Mouse (Mus musculus): Measurements from ENCODE around the gene Sfswap. TPM values are rescaled to one million over a fixed set of nuclear protein-coding genes. Genes with fewer than 3 reads are reported as not detected.
A peak's percentile ranks its signal among the peaks of the same experiment; 100 is the strongest.

The Sfswap gene
- polyA plus RNA-seq, 1 experiment = 160 TPM

- peak; percentile 30 to 66 for DNase-seq (ENCODE audit: extremely low spot score in 1 of 2, low spot score in 1 of 2)
These were observed 23.7 kb downstream of the Sfswap start for GRCm38 (mm10) chr5:129524751-129525150.

- DNase-seq (ENCODE audit: extremely low spot score in 1 of 2, low spot score in 1 of 2) = no peak
These were observed 26.1 kb downstream of the Sfswap start for GRCm38 (mm10) chr5:129527162-129527561.

DNA sequence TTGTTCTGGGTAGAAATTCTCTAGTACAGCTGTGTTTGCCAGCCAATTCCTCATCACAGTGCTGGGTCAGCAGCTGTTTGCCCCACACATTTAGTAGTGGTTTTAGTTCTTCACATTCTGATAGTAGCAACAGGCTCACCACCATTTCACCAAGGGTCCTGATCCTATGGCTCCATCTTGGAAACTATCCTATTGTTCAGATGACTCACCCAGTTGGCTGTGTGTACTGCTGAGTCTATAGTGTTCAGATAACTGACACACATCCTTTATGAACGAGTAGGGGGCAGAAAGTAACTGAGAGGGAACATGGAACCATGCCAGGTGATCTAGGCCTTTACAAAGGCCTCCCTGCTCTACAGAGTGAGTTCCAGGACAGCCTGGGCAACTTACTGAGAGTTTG, 28.6 kb downstream of the Sfswap start:
- no peak for DNase-seq (ENCODE audit: extremely low spot score in 1 of 2, low spot score in 1 of 2)

- no peak for DNase-seq (ENCODE audit: extremely low spot score in 1 of 2, low spot score in 1 of 2)
These were observed 32.7 kb downstream of the Sfswap start for GRCm38 (mm10) chr5:129533731-129534130.

DNA sequence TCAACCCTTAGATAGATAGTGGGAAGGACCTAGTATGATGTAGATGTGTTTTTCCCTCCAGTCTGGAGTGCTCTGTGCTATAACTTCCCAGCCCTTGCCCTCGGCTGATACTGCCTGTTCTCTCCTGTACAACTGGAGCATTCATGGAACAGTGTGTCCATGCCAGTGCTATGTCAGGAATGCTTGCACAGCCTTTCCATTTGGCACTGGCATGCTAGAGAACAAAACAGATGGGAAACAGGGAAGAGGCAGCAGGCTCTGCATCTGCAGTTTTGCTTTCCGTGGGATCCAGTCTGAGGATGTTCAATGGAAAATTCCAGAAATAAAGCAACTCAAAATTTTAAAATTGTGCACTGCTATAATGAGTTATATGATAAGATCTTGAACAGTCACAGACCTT, 33.5 kb downstream of the Sfswap start:
- peak; percentile 74 to 80 for DNase-seq (ENCODE audit: extremely low spot score in 1 of 2, low spot score in 1 of 2)

GRCm38 (mm10) chr5:129535021-129535420, 34.0 kb downstream of the Sfswap start:
- DNase-seq (ENCODE audit: extremely low spot score in 1 of 2, low spot score in 1 of 2) = no peak

- no peak for DNase-seq (ENCODE audit: extremely low spot score in 1 of 2, low spot score in 1 of 2)
These were observed 34.4 kb downstream of the Sfswap start for GRCm38 (mm10) chr5:129535431-129535830.

DNA sequence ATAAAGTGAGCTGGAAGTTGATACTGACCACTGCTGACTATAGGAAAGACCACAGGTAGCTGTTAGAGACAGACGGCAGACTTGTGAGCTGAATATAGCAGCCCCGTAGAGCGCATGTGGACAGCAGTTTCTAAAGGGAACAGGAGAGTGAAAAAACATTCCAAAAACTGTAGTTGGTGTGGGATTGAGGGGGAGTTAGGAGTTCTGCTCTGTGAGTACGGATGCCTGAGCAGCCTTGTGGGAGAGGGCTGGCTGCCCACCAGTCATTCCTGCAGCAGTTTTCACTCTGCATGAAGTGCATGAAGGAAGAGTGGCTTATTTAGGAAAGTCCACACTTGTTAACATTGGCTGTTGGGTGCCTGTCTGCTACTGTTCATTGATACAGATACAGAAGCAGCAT, 37.8 kb downstream of the Sfswap start:
- peak; percentile 14 to 41 for DNase-seq (ENCODE audit: extremely low spot score in 1 of 2, low spot score in 1 of 2)

DNA sequence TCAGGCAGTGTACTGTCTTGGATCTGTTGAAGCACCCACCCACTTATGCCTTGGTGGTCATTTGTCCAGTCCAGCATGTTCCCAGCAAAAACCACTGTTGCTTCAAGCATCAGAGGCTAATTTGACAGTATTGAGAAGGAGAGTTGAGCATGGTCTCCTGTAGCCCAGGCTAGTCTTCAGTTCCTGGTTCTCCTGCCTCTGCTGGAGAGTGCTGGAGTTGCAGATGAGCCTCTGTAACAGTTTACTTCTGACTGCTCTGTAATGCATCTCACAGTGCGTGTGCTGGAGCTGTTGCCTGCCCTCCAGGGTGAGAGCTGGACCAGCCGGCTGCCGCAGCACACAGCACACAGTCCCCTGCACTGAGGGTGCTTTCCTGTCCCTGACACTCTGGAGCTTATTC, 41.2 kb downstream of the Sfswap start:
- no peak for DNase-seq (ENCODE audit: extremely low spot score in 1 of 2, low spot score in 1 of 2)

- DNase-seq (ENCODE audit: extremely low spot score in 1 of 2, low spot score in 1 of 2) = peak; percentile 27 to 75
These were observed 44.8 kb downstream of the Sfswap start for GRCm38 (mm10) chr5:129545787-129546186.

- no peak for DNase-seq (ENCODE audit: extremely low spot score in 1 of 2, low spot score in 1 of 2)
These were observed 48.7 kb downstream of the Sfswap start for GRCm38 (mm10) chr5:129549716-129550115.

GRCm38 (mm10) chr5:129550790-129551189, 49.8 kb downstream of the Sfswap start:
- no peak for DNase-seq (ENCODE audit: extremely low spot score in 1 of 2, low spot score in 1 of 2)

DNA sequence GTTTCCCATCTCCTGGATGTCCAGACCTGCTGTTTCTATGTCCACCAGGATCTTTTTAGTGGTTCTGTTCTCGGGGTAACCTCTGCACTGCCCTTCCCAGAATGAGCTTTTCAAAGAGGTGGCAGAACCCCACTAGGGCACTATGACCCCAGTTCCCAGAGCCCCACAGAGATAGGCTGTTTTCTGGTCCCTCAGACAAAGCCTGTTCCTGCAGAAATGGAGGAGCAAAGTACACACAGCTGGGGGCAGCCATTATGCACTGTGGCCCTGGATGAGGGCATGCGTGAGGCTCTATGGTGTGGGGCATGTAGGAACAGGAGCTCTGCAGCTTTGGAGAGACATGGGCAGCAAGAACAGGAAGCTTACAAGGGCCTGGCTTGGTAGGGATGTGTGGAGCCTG, 51.0 kb downstream of the Sfswap start:
- no peak for DNase-seq (ENCODE audit: extremely low spot score in 1 of 2, low spot score in 1 of 2)

GRCm38 (mm10) chr5:129553642-129554041, 52.6 kb downstream of the Sfswap start:
- DNase-seq (ENCODE audit: extremely low spot score in 1 of 2, low spot score in 1 of 2) = no peak

DNA sequence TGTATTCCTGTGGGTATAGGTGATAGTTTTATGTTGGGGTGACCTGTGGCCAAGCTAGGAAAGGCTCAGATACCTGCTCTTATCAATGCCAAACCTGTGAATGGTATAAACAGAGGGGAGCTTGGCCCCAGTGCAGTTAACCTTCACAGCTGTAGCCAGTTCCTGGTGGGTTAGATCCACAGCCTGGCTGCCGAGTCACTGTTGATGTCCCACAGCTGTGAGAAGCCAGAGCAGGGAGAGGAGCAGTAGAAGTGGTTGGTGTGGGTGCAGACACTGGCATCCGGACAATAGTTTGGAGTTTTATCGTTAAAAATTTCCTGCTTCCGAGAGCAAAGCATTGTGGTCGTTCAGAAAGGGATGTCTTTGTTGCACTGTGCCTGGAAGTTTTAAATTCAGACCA, 57.6 kb downstream of the Sfswap start:
- DNase-seq (ENCODE audit: extremely low spot score in 1 of 2, low spot score in 1 of 2) = no peak

- DNase-seq (ENCODE audit: extremely low spot score in 1 of 2, low spot score in 1 of 2) = no peak
These were observed 58.3 kb downstream of the Sfswap start for GRCm38 (mm10) chr5:129559283-129559682.

- DNase-seq (ENCODE audit: extremely low spot score in 1 of 2, low spot score in 1 of 2) = no peak
These were observed 61.3 kb downstream of the Sfswap start for GRCm38 (mm10) chr5:129562342-129562741.

DNA sequence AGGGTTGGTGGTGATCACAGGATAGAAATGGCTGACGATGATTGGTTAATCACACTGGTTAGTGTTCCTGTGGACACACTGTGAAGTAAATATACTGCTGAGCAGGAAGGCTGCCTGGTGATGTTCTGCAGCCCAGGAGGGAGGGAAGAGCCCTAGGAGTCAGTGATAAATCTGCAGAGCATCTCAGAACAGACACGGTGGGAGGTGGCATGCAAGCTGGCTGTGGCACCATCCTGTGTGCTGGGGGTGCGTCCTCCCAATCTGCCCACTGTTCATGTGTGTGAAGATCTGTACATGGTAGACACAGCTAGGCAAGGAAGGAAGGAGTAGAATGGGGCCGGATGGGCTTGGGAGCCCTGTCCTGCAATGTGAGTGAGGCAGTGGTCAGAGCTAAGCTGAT, 67.6 kb downstream of the Sfswap start:
- no peak for DNase-seq (ENCODE audit: extremely low spot score in 1 of 2, low spot score in 1 of 2)

- no peak for DNase-seq (ENCODE audit: extremely low spot score in 1 of 2, low spot score in 1 of 2)
These were observed 77.2 kb downstream of the Sfswap start for GRCm38 (mm10) chr5:129578201-129578600.

DNA sequence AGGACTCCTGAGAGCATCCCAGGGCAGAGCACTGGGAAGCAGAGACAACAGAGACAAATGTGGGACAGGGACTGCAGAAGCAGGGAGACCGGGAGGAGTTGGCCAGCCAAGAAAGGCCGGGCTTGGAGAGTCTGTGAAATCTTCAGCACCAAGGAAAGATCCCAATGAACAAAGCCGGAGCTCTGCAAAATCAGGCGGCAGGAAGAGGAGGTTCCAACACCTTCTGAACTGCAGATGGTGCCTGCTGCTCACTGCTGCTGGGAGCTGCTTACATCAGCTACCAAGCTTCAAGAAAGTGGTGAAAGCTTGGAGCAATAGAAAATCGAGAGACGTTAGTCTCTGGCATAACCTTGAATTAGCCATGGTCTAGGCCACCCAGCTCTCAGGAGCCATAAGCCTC, 79.0 kb downstream of the Sfswap start:
- peak in 1 of 2 experiments; percentile 77 for DNase-seq (ENCODE audit: extremely low spot score in 1 of 2, low spot score in 1 of 2)

GRCm38 (mm10) chr5:129580572-129580971, 79.6 kb downstream of the Sfswap start:
- peak in 1 of 2 experiments; percentile 76 for DNase-seq (ENCODE audit: extremely low spot score in 1 of 2, low spot score in 1 of 2)

DNA sequence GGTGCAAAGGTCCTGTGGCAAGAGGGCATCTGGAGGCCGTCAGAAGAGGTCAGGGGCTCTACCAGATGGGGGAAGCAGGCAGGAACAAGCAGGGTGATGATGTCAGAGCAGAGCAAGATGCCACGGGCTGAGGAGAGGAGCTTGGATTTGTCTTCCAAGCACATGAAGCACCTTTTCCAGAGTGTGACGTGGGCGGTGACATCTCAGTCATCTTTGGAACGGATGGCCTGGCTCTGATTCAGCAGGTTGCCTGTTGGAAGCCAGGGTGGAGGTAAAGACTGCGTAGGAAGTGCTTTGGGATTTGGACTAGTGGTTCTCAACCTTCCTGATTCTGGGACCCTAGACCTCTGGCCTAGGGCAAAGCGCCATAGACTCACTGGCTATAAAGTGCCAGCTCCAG, 80.0 kb downstream of the Sfswap start:
- peak; percentile 75 to 89 for DNase-seq (ENCODE audit: extremely low spot score in 1 of 2, low spot score in 1 of 2)

DNA sequence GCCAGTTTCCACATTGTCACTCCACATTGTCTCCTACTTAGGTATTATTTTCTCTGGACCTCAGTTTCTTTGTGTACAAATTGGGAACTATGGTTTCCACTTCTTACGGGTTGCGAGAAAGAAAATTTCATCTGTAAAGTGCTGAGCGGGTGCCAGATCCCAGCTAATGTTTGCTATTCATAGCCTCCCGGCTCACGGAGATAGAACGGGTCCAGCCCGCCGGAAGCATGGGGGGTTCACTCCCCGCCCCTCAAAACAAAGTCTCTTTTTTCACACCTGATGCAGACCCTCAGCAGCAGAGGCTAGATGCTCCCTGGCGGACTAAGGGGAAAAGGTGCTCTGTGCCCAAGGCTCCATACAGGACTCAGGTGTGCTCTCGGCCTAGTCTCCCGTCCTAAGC, 82.3 kb downstream of the Sfswap start:
- no peak for DNase-seq (ENCODE audit: extremely low spot score in 1 of 2, low spot score in 1 of 2)

Measured in frontal cortex, adult 2 months (tissue).